Mouse (Mus musculus): Measurements from ENCODE around the gene Krt17.

GRCm38 (mm10) chr11:100207498-100207897 lies 53.3 kb downstream of the Krt17 start, which contains the start of gene Krt14:
- TF ChIP-seq GATA1 (IDR thresholded peaks at IDR 0.05; ENCODE audit: low read length) (no peak), TAL1 (IDR thresholded peaks at IDR 0.05; ENCODE audit: low read length) (no peak)
